Mouse (Mus musculus): ENCODE measurements around the gene Nup85. TPM values are rescaled to one million over a fixed set of nuclear protein-coding genes. Genes with fewer than 3 reads are reported as not detected.

The Nup85 gene
- total and polyA plus RNA-seq, 3 experiments = 282 to 326 (median 290) TPM

GRCm38 (mm10) chr11:115582913-115583606, 18.8 kb downstream of the Nup85 start (continued):
- TF ChIP-seq UBTF (IDR thresholded peaks at IDR 0.05; ENCODE audit: low read depth, low read length) (no peak), POLR2AphosphoS2 (IDR thresholded peaks at IDR 0.05; ENCODE audit: low read depth, low read length) (peak; percentile 97), USF1 (IDR thresholded peaks at IDR 0.05; ENCODE audit: low read depth, low read length) (no peak), BHLHE40 (IDR thresholded peaks at IDR 0.05; ENCODE audit: low read depth, low read length) (peak; percentile 83), ELF1 (IDR thresholded peaks at IDR 0.05; ENCODE audit: low read depth, low read length) (no peak), ZNF384 (IDR thresholded peaks at IDR 0.05; ENCODE audit: low read depth, low read length) (peak; percentile 47), SMC3 (IDR thresholded peaks at IDR 0.05; ENCODE audit: low read depth, low read length) (0 out of 2 replicates have a peak, but pooled peaks have one; percentile 1), NRF1 (IDR thresholded peaks at IDR 0.05; ENCODE audit: low read depth, low read length) (no peak), POLR2A (IDR thresholded peaks at IDR 0.05; ENCODE audit: low read depth, low read length) (peak; percentile 37; the same call in 1 of the 2 replicates), HCFC1 (IDR thresholded peaks at IDR 0.05; ENCODE audit: low read depth, low read length) (no peak), ETS1 (conservative IDR thresholded peaks at IDR 0.05; ENCODE audit: low read depth, low read length) (peak; percentile 75), CHD1 (IDR thresholded peaks at IDR 0.05; ENCODE audit: low read depth, low read length) (no peak), JUND (conservative IDR thresholded peaks at IDR 0.05; ENCODE audit: low read depth, low read length) (0 out of 2 replicates have a peak, but pooled peaks have one; percentile 14), MAZ (IDR thresholded peaks at IDR 0.05; ENCODE audit: low read depth, low read length) (no peak), JUN (IDR thresholded peaks at IDR 0.05; ENCODE audit: insufficient read depth, low read depth, low read length) (no peak)

GRCm38 (mm10) chr11:115584376-115585073, 20.3 kb downstream of the Nup85 start:
- dilution Hi-C loops (cut with MboI; ENCODE audit: extremely low pct_ligation_motif_present, extremely low pct_unique_long_range_greater_than_20kb, low sequenced_read_pairs) = no loop called here
- Histone ChIP-seq H3K79me2 (replicated peaks; ENCODE audit: control insufficient read depth, extremely low read depth, insufficient read depth, poor library complexity, severe bottlenecking) (no peaks in the 10 kb centered on the region), H3K4me1 (ENCODE audit: control insufficient read depth in 1 of 2, insufficient read depth in 2 of 2) (peaks cover 20 to 46% of the 10 kb centered on the region in 2 experiments), H3K9me3 (replicated peaks; ENCODE audit: low read length) (no peaks in the 10 kb centered on the region), H3K27ac (ENCODE audit: insufficient read depth, low read depth) (peak overlapping the region; percentile 25; the same call in 1 of the 2 replicates), H3K9ac (ENCODE audit: insufficient read depth, low read depth) (no peak overlapping the region), H3K4me2 (ENCODE audit: insufficient read depth, low read depth, poor library complexity, severe bottlenecking) (no peak overlapping the region), H3K27me3 (replicated peaks) (no peaks in the 10 kb centered on the region), H3K36me3 (replicated peaks in 1 of 2; ENCODE audit: control insufficient read depth in 1 of 2, insufficient read depth in 1 of 2, low read length in 1 of 2) (peaks cover 92 to 97% of the 10 kb centered on the region in 2 experiments), H3K4me3 (replicated peaks in 1 of 3; ENCODE audit: low read depth in 2 of 3, low read length in 2 of 3, poor library complexity in 1 of 3) (no peak overlapping the region)
- TF ChIP-seq ZMIZ1 (IDR thresholded peaks at IDR 0.05; ENCODE audit: low read depth, low read length) (peak; percentile 9; the same call in 1 of the 2 replicates), POLR2A (IDR thresholded peaks at IDR 0.05; ENCODE audit: low read depth, low read length) (0 out of 2 replicates have a peak, but pooled peaks have one; percentile 6), SMC3 (IDR thresholded peaks at IDR 0.05; ENCODE audit: low read depth, low read length) (no peak)
- no peak for DNase-seq (ENCODE audit: extremely low read depth)
- in situ Hi-C loops (cut with MboI; ENCODE audit: low pct_ligation_motif_present, low pct_unique_long_range_greater_than_20kb, low sequenced_read_pairs) = no loop called here

All from CH12.LX (cell line).